Mouse (Mus musculus) embryo, embryonic 11 days (tissue): ENCODE data around the gene Fam169a.
"Not testable (repeated sequence)": the region's sequence is repeated elsewhere in the genome, so short reads cannot be mapped to it uniquely, and the experiment has no call there.

ENCODE experiments used
- DNase-seq: peaks from one replicate; pipeline ENCODE4 v3.0.0-alpha.2; 2015

Gene Fam169a

GRCm38 (mm10) chr13:97066649-97067550, at the start of gene Fam169a:
Fam169a (plus strand) TSS chr13:97067286.
- no peak for DNase-seq

- no peak for DNase-seq
These were observed 49.4 kb upstream of the Fam169a start for GRCm38 (mm10) chr13:97017711-97018110.

DNA sequence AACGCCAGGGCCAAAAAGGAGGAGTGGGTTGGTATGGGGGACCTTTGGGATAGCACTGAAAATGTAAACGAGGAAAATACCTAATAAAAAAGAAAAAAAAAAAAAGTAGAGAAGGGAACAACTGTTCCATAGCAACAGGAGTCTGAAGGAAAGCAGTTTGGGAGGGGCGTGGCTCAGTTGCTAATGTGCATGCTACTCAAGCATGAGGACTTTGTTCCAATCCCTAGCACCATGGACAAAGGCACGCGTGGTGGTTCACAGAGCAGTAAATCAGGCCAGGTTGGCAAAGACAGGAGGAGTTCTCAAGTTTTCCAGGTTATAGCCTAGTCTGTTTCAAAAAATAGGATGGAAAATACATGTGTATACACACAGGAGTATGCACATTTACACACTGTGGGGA, 47.0 kb upstream of the Fam169a start:
- peak; percentile 11 for DNase-seq

DNA sequence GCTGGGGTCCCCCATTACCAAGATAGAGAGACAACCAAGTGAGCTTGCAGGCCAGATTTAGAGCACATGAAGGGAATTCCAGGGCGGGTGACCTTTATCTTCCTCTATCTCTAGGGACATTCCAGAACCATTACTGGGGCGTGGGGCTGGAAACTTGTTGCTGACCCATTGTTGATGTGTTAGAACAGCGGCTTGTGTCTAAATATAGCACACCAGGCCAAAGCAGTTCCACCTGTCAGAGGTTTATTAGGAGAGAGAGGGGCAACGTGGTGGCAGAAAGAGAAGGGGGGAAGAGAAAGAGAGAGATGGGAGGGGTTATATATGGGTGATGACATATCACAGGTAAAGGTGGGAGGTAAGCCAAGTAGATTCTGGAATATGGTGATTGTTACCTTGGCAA, 45.2 kb upstream of the Fam169a start:
- DNase-seq: no peak

- no peak for DNase-seq
These were observed 37.0 kb upstream of the Fam169a start for GRCm38 (mm10) chr13:97030075-97030474.

- DNase-seq: no peak
These were observed 32.8 kb upstream of the Fam169a start, which contains the start of gene 1700029F12Rik for GRCm38 (mm10) chr13:97034262-97034661. 1700029F12Rik (minus strand) TSS chr13:97034362.

- no peak for DNase-seq
These were observed 15.9 kb upstream of the Fam169a start for GRCm38 (mm10) chr13:97051158-97051557.

GRCm38 (mm10) chr13:97052667-97053066, 14.4 kb upstream of the Fam169a start:
- peak; percentile 85 for DNase-seq

GRCm38 (mm10) chr13:97053844-97054243, 13.2 kb upstream of the Fam169a start:
- DNase-seq: no peak

GRCm38 (mm10) chr13:97057817-97058216, 9.3 kb upstream of the Fam169a start:
- DNase-seq: no peak

- DNase-seq: no peak
These were observed 7.3 kb upstream of the Fam169a start for GRCm38 (mm10) chr13:97059746-97060145.

GRCm38 (mm10) chr13:97060331-97060730, 6.8 kb upstream of the Fam169a start:
- no peak for DNase-seq

GRCm38 (mm10) chr13:97062151-97062550, 4.9 kb upstream of the Fam169a start:
- no peak for DNase-seq

GRCm38 (mm10) chr13:97063431-97063830, 3.7 kb upstream of the Fam169a start:
- no peak for DNase-seq

DNA sequence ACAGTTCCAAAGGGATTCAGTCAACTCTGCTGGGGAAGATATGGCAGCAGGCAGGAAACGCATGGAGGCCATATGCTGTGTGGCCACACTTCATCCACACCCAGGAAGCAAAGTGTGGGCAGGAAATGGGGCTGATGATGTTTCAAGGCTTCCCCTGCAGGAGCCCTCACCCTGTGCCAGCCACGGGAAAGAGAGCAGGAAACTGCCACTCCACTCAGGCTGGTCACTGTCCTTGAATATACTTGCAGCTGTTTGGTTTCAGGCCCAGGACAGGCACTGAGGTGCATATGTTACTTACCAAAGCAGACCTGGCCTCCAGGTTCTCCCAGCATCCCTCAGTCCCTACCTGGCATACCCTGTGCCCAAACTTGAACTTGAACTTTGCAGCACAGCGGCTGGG, 2.7 kb upstream of the Fam169a start:
- DNase-seq: no peak

DNA sequence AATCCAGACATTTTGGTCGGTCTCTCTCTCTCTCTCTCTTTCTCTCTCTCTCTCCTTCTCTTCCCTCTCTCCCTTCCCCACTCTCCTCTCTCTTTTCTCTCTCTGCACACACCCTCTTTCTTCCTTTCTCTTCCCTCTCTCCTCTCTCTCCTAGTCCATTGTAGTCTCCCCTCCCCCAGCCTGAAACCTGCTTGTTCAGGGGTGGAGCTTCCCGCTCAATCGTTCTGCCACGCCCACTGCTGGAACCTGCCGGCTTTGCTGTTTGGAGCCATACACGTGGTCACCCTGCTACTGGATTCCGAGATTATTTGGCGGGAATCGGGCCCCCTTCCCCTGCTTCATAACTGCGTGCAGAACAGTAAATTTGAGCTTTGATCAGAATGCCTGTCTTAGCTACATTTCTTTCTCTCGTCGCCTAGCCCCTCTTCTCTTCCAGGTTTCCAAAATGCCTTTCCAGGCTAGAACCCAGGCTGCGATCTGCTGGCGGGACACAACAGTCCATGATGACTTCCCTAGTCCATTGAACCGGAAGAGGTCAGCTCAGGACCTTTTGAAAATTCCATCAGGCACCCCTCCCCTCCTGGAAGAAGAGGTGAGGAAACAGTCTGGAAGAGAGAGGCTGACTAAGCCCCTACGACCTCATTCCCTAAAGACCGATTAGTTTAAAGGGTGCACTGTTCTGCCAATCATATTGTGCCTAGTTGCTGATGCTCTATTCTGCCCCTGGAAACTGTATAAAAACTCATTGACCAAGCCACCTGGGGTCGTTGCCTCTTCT, 2.1 kb upstream of the Fam169a start:
- DNase-seq: not testable (repeated sequence)

DNA sequence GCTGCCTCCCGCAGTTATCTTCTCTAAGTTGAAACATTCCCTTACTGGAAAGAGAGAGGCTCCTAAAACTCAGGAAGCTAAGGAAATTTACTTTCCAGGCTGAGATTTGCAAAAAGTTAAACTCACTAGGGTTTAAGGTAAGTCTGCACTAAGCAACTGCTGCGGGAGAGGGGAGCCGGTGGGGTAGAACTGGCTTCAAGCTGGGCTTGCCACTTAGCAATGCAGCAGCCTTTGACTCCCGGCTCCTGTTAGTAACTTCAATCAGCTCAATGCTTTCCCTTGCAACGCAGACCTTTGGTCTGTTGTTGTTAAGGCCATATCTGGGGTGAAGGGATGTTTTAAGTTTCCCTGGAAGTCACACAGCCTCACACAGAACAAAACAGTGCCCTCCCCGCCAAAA, 605 bp downstream of the Fam169a start:
- DNase-seq: no peak

- no peak for DNase-seq
These were observed 1.1 kb downstream of the Fam169a start for GRCm38 (mm10) chr13:97068151-97068550.

DNA sequence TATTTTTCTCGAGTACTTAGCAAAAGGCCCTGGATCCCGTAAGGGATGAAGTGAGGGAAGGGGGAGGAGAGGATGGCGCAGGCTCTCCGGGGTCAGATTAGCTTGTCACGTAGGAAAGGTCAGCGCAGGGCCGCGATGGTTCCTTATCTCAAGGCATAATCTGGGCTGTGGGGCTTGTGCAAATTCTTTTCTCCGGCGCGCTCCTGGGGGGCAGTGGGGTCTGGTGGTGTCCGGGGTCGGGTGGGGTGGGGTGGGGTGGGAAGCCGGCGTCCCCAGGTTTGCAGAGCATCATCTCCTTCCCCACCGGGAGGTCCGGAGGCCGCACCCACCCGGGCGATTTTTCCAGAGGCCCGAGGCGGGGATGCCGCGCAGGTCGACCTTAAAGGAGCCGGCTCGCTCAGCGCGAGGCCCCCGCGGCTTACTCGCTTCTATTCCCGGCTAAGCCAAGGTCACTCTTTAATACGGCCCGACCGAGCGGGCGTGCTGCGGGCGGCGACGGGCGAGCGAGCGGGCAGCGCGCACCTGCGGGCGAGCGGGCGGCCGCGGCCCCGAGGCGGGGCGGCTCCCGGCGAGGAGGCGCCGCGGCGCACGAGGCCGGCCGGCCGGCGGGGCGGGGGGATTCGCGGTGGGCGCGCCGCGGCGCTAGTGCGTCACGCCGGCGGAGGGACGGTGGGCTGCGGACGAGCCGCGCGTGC, 4.0 kb downstream of the Fam169a start:
- peak; percentile 81 for DNase-seq

- DNase-seq: no peak
These were observed 4.6 kb downstream of the Fam169a start for GRCm38 (mm10) chr13:97071626-97072241.

- DNase-seq: no peak
These were observed 6.4 kb downstream of the Fam169a start for GRCm38 (mm10) chr13:97073497-97073896.

GRCm38 (mm10) chr13:97077556-97077955, 10.5 kb downstream of the Fam169a start:
- DNase-seq: no peak

GRCm38 (mm10) chr13:97080201-97080600, 13.1 kb downstream of the Fam169a start:
- DNase-seq: no peak
